Mouse (Mus musculus) megakaryocyte, adult 5-6 weeks (primary cell): ENCODE results near the gene Med29. TPM values are rescaled to one million over a fixed set of nuclear protein-coding genes. Genes with fewer than 3 reads are reported as not detected.

Source experiments
- ATAC-seq: 2 replicates; pipeline ENCODE4 v1.8.0; 2016; ENCODE audit warnings: mild to moderate bottlenecking, inconsistent platforms; ENCODE audit not compliant: poor library complexity, severe bottlenecking
- total RNA-seq, 2 experiments: library from RNA; stranded (forward) in 1 of 2; stranded (reverse) in 1 of 2; fragments of 153-499, 151-499 nt in 1 of 2; fragments of 221-1000, 200-1000 nt in 1 of 2; gene quantifications; 2 replicates each; pipeline versions ENCODE4 v1.2.3 to v1.2.4; 2015 to 2017

Gene Med29
- total RNA-seq, 2 experiments from 2014 or later: 9.0 to 14.7 TPM

DNA sequence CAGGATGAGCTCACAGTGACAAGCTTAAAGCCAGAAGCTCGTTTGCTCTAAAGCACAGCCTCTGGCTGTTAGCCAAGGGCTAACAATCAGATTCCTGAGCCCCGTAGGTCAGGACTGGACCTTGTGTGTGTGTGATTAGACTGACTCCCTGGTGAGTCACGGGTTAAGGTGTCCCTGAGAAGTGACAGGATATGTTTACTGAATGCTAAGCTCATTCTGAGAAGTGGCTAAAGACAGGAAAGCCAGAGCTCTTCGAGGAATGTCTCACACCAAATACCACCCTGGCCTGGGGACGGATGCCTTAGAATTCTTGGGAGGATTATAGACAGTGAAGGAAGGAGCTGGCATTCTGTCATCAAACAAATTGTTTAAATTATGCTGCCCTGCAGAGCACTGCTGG is 34.5 kb downstream of the Med29 start:
- no peak for ATAC-seq

- ATAC-seq: no peak
Observed at GRCm38 (mm10) chr7:28356981-28357380, 35.5 kb downstream of the Med29 start.

DNA sequence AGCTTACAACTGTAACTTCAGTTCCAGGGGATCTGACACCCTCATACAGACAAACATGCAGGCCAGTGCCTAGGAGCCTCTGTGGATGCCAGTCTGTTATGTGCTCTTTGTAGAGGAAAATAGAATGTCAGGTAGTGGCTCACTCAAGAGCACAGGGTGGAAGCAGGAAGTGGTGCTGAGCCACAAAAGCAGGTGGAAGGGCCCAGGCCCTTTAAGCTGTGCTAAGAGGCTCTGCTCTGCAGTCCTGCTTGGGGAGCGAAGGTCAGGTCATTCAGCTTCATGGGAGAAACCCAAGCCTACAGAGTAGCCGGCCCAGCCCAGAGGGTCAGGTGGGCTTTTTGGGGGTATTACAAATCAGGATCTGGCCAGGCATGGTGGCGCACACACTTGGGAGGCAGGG is 37.3 kb downstream of the Med29 start:
- ATAC-seq: no peak

- ATAC-seq: no peak
Observed at GRCm38 (mm10) chr7:28354596-28354995, 37.9 kb downstream of the Med29 start.

DNA sequence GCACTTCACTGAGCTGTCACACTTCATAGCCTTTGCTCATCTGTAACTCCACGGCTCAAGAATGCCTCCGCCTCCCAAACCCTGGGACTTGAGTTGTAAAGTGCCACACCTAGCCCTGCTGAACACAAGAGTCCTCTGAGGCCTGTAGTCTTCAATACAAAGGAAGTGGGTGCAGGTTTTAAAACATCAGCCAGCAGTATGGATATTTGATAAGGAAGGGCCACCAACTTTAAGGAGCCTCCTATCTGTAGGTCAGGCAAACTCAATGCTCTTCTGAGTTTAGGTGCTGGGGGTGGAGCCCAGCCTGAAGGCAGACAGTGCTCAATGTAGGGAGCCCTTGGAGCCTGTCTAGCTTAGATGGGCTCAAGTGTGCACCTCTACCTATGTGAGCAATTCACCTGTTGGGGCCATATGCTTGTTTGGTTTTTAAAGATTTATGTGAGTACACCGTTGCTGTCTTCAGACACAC is 38.4 kb downstream of the Med29 start:
- ATAC-seq: no peak

GRCm38 (mm10) chr7:28353267-28353666 is 39.2 kb downstream of the Med29 start:
- no peak for ATAC-seq

DNA sequence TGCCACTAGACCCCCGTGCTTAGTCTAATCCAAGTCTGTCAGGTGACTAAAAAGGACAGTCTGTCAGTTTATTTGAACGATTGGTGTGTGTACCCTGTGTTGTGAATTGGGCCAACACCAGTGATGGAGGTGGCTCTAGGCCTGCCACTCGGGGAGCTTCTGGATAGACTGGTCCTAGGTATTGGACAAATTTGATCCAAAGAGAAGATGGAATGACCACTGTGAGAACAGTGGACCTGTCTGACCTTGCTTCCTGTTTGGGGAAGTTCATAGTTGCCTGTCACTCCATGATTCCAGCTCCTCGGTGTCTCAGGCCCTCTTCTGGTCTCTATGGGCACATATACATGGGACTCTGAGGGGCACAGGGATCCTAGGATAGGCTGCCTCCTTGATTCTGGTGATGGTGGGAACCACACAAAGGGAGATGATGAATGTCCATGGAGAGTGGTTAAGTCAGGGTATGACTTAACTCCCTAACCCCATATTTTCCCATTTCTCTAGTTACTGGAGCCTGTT is 40.8 kb downstream of the Med29 start:
- no peak for ATAC-seq

- ATAC-seq: peak; percentile 99
Observed at GRCm38 (mm10) chr7:28350155-28350883, 42.2 kb downstream of the Med29 start, which contains the start of gene Rps16. Gene Rps16, plus strand, starts transcription at chr7:28350652.

GRCm38 (mm10) chr7:28348601-28349000 is 43.9 kb downstream of the Med29 start:
- no peak for ATAC-seq

- peak; percentile 8; the same call in 1 of the 2 replicates for ATAC-seq
Observed at GRCm38 (mm10) chr7:28347746-28348145, 44.8 kb downstream of the Med29 start.

- ATAC-seq: peak; percentile 73
Observed at GRCm38 (mm10) chr7:28344637-28345036, 47.9 kb downstream of the Med29 start.

DNA sequence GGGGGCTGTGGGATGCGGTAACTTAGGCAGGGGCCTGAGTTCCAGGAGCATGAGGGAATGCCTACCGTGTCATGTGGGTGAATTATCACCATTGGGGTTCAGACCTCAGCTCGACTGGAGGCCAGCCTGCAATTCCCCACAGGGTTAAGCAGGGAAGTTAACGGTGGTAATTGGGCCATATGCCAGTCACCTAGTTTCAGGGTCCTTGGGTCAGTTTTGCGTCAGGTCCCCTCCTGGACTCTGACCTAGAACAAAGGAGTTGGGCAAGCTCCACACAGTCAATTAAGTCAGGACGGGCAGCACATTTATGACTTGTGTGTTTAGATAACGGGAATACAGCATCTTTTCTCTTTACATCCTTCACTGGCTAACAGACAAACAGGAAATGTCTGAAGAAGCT is 51.1 kb downstream of the Med29 start:
- no peak for ATAC-seq

DNA sequence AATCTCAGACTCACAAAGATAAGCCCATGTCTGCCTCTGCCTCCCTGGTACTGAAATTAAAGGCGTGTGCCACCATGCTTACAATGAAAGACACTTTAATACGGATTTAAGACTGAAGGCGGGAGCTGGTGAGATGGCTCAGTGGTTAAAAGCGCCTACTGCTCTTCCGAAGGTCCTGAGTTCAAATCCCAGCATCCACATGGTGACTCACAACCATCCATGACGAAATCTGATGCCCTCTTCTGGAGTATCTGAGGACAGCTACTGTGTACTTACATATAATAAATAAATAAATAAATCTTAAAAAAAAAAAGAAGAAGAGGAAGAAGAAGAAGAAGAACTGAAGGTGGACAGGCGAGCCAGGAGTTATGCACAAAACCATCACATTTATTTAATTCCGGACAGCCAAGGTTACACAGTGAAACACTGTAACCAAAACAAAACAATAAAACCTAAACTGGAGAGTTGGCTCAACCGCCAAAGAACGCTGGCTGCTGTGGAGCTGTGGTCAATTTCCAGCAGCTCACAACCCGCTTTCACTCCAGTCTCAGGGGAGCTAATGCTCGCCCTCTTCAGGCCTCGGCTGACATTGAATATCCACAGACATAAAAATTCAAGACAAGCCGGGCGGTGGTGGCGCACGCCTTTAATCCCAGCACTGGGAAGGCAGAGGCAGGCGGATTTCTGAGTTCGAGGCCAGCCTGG is 53.1 kb downstream of the Med29 start:
- ATAC-seq: peak; percentile 67

DNA sequence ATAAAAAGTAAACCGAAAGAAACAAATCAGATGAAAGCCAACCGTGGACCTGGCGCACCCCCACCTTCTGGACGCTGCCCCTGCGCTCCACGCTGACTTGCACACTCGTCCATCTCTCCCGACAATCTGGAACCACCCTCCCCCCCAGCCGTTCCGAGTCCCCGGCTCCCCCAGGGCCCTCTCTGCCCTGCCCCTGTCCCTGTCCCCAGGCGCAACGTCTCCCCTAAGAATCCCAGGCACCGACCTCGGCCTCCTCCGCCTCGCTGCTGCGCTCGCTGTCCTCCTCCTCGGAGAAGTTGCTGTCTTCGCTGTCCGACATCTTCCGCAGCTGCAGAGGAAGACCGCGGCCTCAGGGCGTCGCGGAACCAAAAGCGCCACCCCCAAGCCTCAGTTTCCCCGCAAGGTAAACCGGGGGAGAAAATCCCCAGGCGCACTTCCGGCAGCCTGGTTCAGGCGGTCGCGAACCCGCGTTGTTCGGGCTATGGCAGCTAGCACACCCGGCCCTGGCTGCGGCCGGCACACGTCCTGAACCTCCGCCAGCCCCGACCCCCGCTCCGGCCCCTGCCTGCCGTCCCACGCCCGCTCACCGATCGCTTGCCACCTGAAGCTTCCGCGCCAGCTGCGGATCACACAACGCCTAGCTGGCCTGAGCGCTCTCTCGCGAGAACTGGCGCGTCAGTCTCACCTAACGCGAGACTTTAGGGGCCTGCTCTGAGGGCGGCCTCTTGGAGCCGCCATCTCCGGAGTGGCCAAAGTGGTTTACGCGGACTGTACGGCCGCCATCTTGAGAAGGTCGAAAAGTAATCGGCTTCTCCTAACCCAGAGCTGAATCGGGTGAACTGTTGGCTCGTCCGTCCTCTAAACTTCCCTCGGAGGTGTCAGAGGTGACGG is 54.2 kb downstream of the Med29 start, which contains the start of gene Supt5:
Gene Supt5, minus strand, starts transcription at position 639 of the 891 bp plus-strand sequence.
- ATAC-seq: peak; percentile 98

Other genes with a start within 250 kb of the Med29 start
- gene Fbl, start 223.0 kb downstream of the Med29 start, total RNA-seq (2015): 75.0 and 75.5 TPM in 2 replicates
- gene Fbl, start 223.0 kb downstream of the Med29 start, total RNA-seq (2017): 85.1 and 88.7 TPM in 2 replicates
- gene Dyrk1b, start 213.2 kb downstream of the Med29 start, total RNA-seq (2015): 3.0 and 3.5 TPM in 2 replicates
- gene Dyrk1b, start 213.2 kb downstream of the Med29 start, total RNA-seq (2017): 2.7 and 5.3 TPM in 2 replicates
- 0.68 and 1.1 TPM in 2 replicates for gene Eid2, start 124.8 kb downstream of the Med29 start, total RNA-seq (2015)
- gene Eid2, start 124.8 kb downstream of the Med29 start, total RNA-seq (2017): 0.40 and 0.57 TPM in 2 replicates
- 3.6 and 5.8 TPM in 2 replicates for gene Eid2b, start 115.0 kb downstream of the Med29 start, total RNA-seq (2015)
- 2.9 and 3.0 TPM in 2 replicates for gene Eid2b, start 115.0 kb downstream of the Med29 start, total RNA-seq (2017)
- gene Selenov, start 101.5 kb downstream of the Med29 start, total RNA-seq (2015): not detected in 2 replicates
- not detected in 2 replicates for gene Selenov, start 101.5 kb downstream of the Med29 start, total RNA-seq (2017)
- not detected in 2 replicates for gene Dll3, start 90.5 kb downstream of the Med29 start, total RNA-seq (2015)
- gene Dll3, start 90.5 kb downstream of the Med29 start, total RNA-seq (2017): not detected in 2 replicates
- gene Timm50, start 80.6 kb downstream of the Med29 start, total RNA-seq (2015): 19.5 and 26.2 TPM in 2 replicates
- 19.7 and 22.1 TPM in 2 replicates for gene Timm50, start 80.6 kb downstream of the Med29 start, total RNA-seq (2017)
- 47.1 and 56.8 TPM in 2 replicates for gene Supt5, start 54.0 kb downstream of the Med29 start, total RNA-seq (2015)
- gene Supt5, start 54.0 kb downstream of the Med29 start, total RNA-seq (2017): 61.2 and 67.5 TPM in 2 replicates
- 2,258 and 2,353 TPM in 2 replicates for gene Rps16, start 42.1 kb downstream of the Med29 start, total RNA-seq (2015)
- gene Rps16, start 42.1 kb downstream of the Med29 start, total RNA-seq (2017): 250 and 448 TPM in 2 replicates
- gene Plekhg2, start 20.1 kb downstream of the Med29 start, total RNA-seq (2015): 11.5 and 15.2 TPM in 2 replicates
- gene Plekhg2, start 20.1 kb downstream of the Med29 start, total RNA-seq (2017): 6.1 and 6.3 TPM in 2 replicates
- gene Zfp36, start 12.5 kb downstream of the Med29 start, total RNA-seq (2015): 350 and 368 TPM in 2 replicates
- 118 and 143 TPM in 2 replicates for gene Zfp36, start 12.5 kb downstream of the Med29 start, total RNA-seq (2017)
- 42.1 and 46.8 TPM in 2 replicates for gene Paf1, start 243 bp upstream of the Med29 start, total RNA-seq (2015)
- gene Paf1, start 243 bp upstream of the Med29 start, total RNA-seq (2017): 129 and 153 TPM in 2 replicates
- 544 and 552 TPM in 2 replicates for gene Gmfg, start 44.7 kb upstream of the Med29 start, total RNA-seq (2015)
- gene Gmfg, start 44.7 kb upstream of the Med29 start, total RNA-seq (2017): 837 and 967 TPM in 2 replicates
- gene Lrfn1, start 59.3 kb upstream of the Med29 start, total RNA-seq (2015): 1.0 and 1.7 TPM in 2 replicates
- 0.66 and 0.98 TPM in 2 replicates for gene Lrfn1, start 59.3 kb upstream of the Med29 start, total RNA-seq (2017)
- not detected in 2 replicates for gene Ifnl2, start 117.7 kb upstream of the Med29 start, total RNA-seq (2015)
- gene Ifnl2, start 117.7 kb upstream of the Med29 start, total RNA-seq (2017): not detected in 2 replicates
- gene Ifnl3, start 130.1 kb upstream of the Med29 start, total RNA-seq (2015): not detected in 2 replicates
- not detected in 2 replicates for gene Ifnl3, start 130.1 kb upstream of the Med29 start, total RNA-seq (2017)
- not detected in 2 replicates for gene Sycn, start 148.2 kb upstream of the Med29 start, total RNA-seq (2015)
- not detected in 2 replicates for gene Sycn, start 148.2 kb upstream of the Med29 start, total RNA-seq (2017)
- 1.4 and 2.2 TPM in 2 replicates for gene Nccrp1, start 154.5 kb upstream of the Med29 start, total RNA-seq (2015)
- gene Nccrp1, start 154.5 kb upstream of the Med29 start, total RNA-seq (2017): 0.26 TPM in 1 of 2 replicates, not detected in the other
- gene Samd4b, start 205.4 kb upstream of the Med29 start, total RNA-seq (2015): 30.2 and 35.4 TPM in 2 replicates
- gene Samd4b, start 205.4 kb upstream of the Med29 start, total RNA-seq (2017): 6.1 and 7.1 TPM in 2 replicates
- 10.0 and 12.8 TPM in 2 replicates for gene Pak4, start 205.5 kb upstream of the Med29 start, total RNA-seq (2015)
- gene Pak4, start 205.5 kb upstream of the Med29 start, total RNA-seq (2017): 9.9 and 11.7 TPM in 2 replicates
- gene Acp7, start 238.6 kb upstream of the Med29 start, total RNA-seq (2015): not detected in 2 replicates
- not detected in 2 replicates for gene Acp7, start 238.6 kb upstream of the Med29 start, total RNA-seq (2017)